Mouse (Mus musculus): Measurements from ENCODE around the gene Nphp1. TPM values are rescaled to one million over a fixed set of nuclear protein-coding genes. Genes with fewer than 3 reads are reported as not detected.

Gene Nphp1
- polyA plus RNA-seq, 1 experiment from 2014 or later: 12.1 TPM

Other genes with a start within 250 kb of the Nphp1 start
- gene Prom2, start 247.4 kb downstream of the Nphp1 start, polyA plus RNA-seq (2014; fragmentation: Nextera tagmentation; extraction: Ambion mirVana): 0.39 TPM in 1 of 2 replicates, not detected in the other
- 3.1 and 4.0 TPM in 2 replicates for gene Zfp661, start 201.8 kb downstream of the Nphp1 start, polyA plus RNA-seq (2014; fragmentation: Nextera tagmentation; extraction: Ambion mirVana)
- gene Mrps5, start 201.7 kb downstream of the Nphp1 start, polyA plus RNA-seq (2014; fragmentation: Nextera tagmentation; extraction: Ambion mirVana): 132 and 154 TPM in 2 replicates
- gene Mal, start 132.2 kb downstream of the Nphp1 start, polyA plus RNA-seq (2014; fragmentation: Nextera tagmentation; extraction: Ambion mirVana): 1.2 and 1.8 TPM in 2 replicates
- 2.5 and 3.8 TPM in 2 replicates for gene Mall, start 59.0 kb downstream of the Nphp1 start, polyA plus RNA-seq (2014; fragmentation: Nextera tagmentation; extraction: Ambion mirVana)
- 37.9 and 40.3 TPM in 2 replicates for gene Mtln, start 3.6 kb upstream of the Nphp1 start, polyA plus RNA-seq (2014; fragmentation: Nextera tagmentation; extraction: Ambion mirVana)
- gene Bub1, start 43.0 kb upstream of the Nphp1 start, polyA plus RNA-seq (2014; fragmentation: Nextera tagmentation; extraction: Ambion mirVana): 19.2 and 24.7 TPM in 2 replicates
- 0.11 and 0.21 TPM in 2 replicates for gene Acoxl, start 50.0 kb upstream of the Nphp1 start, polyA plus RNA-seq (2014; fragmentation: Nextera tagmentation; extraction: Ambion mirVana)

All from heart, embryonic 11.5 days (tissue).